Mouse (Mus musculus) lung, adult 2 months (tissue): Measurements from ENCODE around the gene Phldb2.

ENCODE experiments used
- CTCF ChIP-seq: fragments of 200-500 bp; IDR thresholded peaks from 2 replicates; pipeline ENCODE4 v1.5.1; 2011; ENCODE audit warnings: mild to moderate bottlenecking, low read length, control low read depth; ENCODE audit not compliant: insufficient read depth
- POLR2A ChIP-seq: fragments of 200-500 bp; IDR thresholded peaks from 2 replicates; pipeline ENCODE4 v1.6.1; 2011; ENCODE audit warnings: low read depth, mild to moderate bottlenecking, control low read depth, low read length, borderline replicate concordance; ENCODE audit errors: extremely low read depth

DNA sequence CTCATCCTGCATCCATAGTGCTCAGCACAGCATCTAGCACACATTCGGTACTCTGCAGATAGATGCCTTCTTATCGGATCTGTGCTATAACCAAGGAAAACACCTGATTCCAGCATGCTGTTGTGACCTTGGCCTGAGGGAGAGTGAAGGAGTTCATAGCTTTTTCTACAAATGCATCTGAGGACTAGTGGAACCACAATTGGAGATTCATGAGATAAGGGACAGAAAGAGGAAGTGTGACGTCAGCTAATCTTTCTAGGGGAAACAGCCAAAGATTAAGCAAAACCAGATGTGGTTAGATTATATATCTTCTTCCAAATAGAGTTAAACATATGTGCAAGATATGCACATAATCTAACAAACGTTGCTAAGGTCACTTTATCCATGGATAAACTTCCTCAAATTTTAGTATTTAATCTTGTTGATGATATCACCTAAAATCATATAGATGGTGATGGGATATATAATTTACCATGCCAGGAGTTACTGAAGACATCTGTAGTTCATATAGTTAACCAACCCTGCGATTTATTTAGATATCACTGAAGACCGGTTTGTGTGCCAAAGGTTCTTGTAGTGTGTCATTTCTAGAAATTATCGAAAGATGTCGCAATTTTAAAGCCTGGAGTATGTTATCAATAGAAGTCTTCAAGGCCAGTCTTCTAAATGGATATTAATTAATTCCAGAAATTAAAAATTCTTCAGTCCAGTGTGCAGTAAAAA is 11.1 kb downstream of the Phldb2 start:
- TF ChIP-seq CTCF (no peak), POLR2A (no peak)
